Mouse (Mus musculus) heart, adult 18-20 months (tissue): Measurements from ENCODE around the gene Nlgn3. TPM values are rescaled to one million over a fixed set of nuclear protein-coding genes. Genes with fewer than 3 reads are reported as not detected.
"Not testable (repeated sequence)": the region's sequence is repeated elsewhere in the genome, so short reads cannot be mapped to it uniquely, and the experiment has no call there.

Experiments used
- DNase-seq, 2 experiments: peaks; one replicate each; pipeline ENCODE4 v3.0.0; 2021 to 2022; ENCODE audit warnings: mixed read lengths in 1 of 2
- total RNA-seq, 2 experiments: library from RNA; stranded (reverse); gene quantifications; 2 replicates each; pipeline ENCODE4 v1.2.3; 2021

The Nlgn3 gene
- total RNA-seq, 2 experiments from 2014 or later = 0.39 to 0.74 TPM

DNA sequence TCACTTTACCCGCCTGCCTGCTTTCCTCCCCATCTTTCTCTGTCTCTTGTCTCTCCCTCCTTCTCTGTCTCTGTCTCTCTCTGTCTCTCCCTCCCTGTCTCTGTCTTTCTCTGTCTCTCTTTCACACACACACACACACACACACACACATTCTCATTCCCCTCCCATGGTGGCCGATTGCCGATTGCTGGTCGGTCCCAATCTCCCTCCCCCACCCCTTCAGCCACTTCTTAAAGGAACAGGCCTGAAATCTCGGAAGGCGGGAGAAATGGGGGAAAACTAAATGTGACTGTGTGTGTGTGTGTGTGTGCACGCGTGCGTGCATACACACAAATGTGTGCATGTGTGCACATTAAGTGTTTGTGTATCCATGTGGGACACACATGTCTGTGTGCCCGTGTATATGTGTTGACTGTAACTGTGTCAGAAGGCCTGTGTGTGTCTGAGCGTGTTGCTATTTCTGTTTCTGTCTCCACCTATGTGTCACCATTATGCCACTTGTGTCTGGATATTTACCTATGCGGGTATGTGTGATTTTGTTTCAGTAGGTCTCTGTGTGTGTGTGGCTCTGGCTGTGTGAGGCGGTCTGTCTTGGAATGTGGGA is 1.6 kb downstream of the Nlgn3 start:
- DNase-seq = no peak

DNA sequence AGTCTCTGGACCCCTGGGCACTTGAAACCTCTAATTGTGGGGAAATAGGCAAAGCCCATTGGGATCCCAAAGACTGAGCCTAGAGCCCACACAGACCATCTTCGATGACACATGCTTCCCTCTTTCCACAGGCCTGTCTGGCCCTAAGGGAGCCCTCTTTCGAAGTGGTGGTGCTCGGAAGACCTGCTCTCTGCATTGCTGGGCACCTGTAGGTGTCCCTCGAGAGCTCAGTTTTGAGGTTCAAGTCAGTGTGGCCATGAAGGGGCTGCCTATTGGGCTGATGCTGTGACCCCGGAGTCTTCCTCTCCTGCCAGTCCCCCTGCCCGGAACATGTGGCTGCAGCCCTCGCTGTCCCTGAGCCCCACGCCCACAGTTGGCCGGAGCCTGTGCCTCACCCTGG is 2.7 kb downstream of the Nlgn3 start:
- DNase-seq = no peak

DNA sequence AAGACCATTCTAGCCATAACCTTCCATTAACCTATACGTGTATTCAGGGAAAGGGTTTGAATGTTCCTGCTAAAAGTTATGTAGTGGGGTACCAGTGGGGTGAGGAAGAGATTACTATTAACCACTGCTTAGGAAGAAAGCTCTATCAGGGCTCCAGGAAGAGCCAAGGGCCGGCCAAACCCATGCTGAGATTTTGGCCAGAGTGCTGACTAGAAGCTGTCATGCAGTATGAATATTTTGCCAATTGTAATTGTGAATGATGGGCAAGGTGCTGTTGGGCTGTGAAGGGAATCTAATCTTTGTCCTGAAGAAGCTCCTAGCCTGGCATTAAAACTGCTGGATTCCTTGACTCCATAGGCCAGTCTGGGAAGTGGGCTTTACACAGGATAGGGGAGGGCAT is 5.7 kb downstream of the Nlgn3 start:
- DNase-seq = no peak

DNA sequence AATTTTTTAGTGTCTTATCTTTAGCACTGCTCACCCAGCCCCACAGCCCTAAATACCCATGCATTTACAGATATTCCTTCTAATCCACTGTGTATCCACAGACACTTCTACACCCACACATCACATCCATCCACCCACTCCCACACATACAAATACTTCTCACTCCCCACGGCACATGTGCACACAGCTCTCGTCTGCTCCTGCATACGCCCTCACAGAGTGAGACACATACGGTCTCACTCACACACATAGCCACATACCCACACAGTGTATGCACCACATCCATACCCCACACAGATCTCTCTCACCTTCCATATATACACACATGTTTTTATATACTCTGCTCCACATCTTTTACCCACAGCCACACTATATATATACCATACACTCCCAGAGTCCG is 10.3 kb downstream of the Nlgn3 start:
- no peak for DNase-seq

DNA sequence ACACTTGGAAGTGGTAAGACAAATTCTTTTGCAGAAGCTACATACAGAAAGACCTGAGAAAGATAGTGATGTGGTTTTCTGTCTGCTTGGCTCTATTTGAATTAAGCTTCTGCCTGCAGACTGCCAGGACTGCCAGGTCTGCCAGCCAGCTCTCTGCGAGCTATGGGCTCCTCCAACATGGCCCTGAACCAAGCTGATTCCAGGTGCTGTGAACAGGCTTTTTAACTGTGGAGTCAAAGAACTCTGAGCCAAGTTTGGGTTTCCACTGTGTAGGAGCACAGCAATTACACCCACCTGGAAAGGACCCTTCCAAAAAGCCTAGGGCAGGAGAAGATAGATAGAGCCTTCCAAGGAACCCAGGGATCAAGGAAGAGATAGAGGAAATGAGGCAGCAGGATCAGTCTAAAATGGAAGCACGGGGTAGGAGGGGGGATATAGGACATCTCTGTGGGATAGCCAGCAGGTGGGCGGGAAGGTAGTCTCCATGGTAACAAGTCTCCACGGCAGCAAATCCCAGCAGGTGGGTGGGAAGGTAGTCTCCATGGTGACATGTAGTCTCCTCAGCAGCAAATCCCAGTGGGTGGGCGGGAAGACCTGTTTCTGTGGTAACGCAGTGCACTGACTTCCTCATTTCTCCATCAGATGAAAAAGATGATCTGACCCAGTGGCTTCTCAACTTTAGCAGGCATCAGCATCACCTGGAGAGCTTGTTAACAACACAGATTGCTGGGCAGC is 14.8 kb downstream of the Nlgn3 start:
- no peak for DNase-seq

DNA sequence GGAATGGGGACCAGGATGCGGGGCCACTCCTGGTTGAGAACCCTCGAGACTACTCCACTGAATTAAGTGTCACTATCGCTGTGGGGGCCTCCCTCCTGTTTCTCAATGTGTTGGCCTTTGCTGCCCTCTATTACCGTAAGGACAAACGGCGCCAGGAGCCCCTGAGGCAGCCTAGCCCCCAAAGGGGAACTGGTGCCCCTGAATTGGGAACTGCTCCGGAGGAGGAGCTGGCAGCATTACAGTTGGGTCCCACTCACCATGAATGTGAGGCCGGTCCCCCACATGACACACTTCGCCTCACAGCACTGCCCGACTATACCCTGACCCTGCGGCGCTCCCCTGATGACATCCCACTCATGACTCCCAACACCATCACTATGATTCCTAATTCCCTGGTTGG is 20.8 kb downstream of the Nlgn3 start:
- no peak for DNase-seq

DNA sequence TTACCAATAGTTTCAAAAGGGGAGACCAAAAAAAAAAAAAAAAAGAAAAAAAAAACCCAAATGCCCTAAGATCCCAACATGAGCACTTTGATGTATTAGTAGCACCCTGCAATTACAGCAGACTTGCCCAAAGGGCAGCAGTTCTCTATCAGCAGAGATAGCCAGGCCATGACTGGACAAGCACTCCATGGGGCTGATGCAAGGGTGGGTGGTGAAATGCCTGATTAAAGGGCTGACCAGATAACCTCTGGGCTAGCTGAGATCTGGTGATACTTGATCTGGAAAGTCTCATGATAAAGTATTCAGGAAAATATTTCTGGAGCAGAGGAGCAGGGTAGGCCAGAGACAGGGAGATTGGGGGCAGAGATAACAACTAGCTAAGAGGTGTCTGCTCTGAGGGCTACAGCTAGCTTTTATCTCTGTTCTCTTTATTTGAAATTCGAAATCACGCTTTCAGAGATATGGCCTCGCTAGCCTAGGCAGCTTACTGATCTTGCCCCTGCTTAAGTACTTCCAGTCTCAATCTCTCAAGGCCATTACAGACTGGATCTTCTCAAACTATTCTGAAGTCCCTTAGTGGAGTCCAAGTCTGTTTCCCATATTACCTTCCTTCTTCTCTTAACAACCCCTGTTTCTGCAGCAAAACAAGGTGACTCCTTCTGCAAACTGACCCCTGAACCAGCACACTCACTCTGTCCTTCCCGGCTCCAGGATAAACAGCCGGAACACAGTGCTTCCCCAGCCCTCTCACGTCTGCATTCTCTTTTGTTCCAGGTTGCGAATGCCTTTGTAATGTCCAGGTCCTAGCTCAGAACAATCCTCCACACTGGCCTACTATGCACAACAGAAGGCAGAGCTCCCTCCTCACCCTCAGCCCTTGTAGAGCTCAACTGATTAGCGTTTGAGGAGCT is 27.3 kb downstream of the Nlgn3 start:
- DNase-seq = no peak

DNA sequence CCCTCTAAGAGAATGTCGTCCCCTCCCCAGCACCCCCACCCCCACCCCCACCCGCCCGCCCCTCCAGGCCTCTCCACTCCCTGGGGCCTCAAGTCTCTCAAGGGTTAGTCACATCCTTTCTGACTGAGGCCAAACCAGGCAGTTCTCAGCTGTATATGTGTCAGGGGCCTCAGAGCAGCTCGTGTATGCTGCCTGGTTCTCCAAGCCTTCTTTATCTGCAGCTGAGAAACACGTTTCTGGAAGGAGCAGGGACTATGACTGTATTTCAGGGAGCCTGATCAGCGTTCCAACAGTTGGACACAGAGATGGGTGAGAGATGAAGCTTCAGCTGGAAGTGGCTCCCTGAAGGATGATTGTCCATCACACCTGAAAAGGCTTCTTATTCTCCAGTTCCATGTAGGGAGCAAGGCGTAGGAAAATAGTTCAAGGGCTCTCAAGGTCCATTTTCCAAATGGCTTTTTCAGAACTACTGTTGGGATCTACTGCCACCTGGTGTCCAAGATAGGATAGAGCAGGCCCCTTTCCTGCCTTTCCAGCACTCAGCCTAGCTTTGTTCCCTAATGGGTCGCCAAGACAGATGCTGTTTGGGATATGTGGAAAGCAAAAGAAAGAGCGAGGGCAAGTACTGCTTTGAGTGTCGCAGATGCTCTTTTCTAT is 30.5 kb downstream of the Nlgn3 start:
- DNase-seq = peak; percentile 60 to 77

DNA sequence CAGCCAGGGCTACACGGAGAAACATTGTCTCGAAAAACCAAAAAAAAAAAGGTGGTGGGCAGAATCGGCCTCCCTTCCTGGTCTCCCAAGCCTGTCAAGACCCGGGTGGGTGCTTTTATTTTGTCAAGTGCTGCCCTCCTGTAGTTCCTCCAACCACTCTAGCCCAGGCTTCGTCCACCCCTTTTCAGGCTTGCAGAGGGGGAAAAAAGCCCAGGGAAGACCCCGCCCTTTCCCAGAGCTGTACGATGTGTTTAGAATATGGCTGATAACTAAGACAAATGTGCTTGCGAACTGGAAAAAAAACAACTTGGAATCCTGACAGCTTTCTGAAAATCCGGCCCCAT is 33.0 kb downstream of the Nlgn3 start:
- no peak for DNase-seq

DNA sequence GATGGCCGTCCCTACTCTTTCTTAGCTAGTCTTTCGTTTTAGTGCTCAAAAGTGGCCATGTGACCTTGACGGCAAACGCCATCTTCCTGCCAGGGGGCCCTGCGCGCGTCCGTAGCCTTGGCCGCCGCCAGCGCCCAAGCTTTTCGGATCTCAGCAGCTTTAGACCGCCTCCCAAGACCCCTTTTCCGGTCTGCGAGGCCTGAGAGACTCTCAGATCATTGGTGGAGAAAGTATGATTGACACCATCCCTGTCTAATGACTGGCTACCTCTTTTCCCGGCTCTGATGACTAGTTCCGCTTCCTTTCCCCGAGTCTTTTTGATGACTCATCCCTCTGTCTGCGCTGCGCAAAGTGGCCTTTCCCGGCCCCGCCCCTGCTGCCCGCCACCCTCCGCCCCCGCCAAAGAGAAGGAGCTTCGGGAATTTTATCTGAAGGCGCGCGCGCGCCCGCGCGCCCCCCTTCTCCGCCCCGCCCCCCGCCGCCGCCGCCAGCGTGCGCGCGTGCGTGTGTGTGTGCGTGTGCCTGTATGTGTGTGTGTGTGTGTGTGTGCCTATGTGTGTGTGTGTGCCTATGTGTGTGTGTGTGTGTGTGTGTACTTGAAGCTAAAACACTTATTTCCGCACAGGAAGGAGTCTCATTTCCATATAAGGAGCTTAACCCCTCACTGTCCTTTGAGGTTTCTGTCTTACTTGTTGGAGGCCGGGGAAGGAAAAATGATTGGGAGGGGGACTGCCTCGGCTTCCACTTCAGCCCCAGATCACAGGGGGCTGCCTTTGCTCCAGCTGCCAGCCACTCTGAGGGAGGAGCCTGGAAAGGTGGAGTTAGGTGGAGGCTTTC is 33.6 kb downstream of the Nlgn3 start:
- DNase-seq = peak; percentile 87 to 95

DNA sequence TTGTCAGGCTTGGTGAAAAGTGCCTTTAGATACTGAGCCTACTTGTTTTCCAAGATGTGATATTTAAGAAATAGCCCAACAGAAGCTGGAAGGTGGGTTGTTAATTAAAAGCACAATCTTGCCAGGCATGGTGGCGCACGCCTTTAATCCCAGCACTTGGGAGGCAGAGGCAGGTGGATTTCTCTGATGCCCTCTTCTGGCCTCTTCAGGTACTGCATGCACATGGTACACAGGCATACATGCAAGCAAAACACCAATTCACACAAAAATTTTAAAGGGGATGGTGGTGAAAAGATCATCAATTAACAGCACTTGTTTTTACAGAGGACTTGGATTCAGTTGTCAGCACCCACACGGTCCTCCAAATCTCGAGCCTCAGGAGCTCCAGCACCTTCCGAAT is 35.6 kb downstream of the Nlgn3 start:
- DNase-seq = no peak

DNA sequence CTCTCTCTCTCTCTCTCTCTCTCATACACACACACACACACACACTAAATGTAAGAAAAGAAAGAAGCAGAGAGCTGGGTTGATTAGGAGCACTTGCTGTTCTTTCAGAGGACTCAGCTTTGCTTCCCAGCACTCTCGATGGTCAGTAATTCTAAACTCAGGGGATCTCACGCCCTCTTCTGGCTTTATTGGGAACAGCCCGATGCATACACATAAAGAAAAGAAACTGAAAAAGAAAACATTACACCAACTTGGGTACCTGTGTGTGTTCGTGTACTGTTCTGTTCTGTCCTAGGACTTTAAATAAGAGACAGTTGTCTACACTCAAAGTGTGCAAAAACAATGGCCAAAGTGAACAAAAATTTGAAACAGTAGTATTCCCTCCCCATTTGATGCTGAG is 39.7 kb downstream of the Nlgn3 start:
- DNase-seq = no peak

DNA sequence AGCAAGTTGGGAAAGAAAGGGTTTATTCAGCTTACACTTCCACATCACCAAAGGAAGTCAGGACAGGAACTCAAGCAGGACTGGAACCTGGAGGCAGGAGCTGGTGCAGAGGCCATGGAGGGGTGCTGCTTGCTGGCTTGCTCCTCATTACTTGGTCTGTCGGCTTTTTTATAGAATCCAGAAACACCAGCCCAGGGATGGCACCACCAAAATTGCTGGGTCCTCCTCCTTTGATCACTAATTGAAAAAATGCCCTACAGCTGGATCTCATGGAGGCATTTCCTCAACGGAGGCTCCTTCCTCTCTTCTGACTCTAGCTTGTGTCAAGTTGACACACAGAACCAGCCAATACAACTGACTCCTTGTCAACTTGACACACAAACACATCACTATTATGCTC is 43.9 kb downstream of the Nlgn3 start:
- not testable (repeated sequence) for DNase-seq

DNA sequence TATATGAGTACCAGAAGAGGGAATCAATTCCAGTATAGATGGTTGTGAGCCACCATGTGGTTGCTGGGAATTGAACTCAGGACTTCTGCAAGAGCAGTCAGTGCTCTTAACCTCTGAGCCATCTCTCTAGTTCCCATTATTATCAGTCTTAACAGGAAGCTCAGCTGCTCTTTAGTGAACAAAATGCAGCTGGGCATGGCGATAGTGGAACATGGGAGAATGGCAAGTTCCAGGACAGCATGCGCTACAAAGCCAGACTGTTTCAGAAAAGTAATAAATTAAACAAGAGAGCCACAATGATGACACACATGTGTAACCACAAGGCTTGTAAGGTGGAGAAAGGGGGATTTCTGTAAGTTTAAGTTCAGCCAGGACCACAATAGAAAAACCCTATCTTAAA is 46.5 kb downstream of the Nlgn3 start:
- DNase-seq = no peak

DNA sequence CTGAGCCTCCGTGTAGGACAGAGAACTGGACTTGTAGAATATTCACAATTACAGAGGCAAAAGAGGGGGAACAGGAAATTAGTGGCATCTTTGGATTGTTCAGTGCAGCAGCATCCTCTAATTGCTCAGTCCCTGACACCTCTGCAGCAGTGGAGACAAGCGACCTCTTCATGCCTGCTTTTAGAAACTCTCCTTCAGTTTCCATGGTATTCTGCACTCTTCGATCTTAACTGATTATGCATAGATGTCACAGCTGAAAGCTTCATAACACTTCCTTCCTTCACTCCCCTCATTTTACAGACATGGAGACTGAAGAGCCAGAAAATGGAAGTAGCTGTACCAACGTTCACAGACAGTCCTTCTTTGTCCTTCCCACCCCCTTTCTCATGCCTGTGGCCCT is 47.5 kb downstream of the Nlgn3 start:
- no peak for DNase-seq

DNA sequence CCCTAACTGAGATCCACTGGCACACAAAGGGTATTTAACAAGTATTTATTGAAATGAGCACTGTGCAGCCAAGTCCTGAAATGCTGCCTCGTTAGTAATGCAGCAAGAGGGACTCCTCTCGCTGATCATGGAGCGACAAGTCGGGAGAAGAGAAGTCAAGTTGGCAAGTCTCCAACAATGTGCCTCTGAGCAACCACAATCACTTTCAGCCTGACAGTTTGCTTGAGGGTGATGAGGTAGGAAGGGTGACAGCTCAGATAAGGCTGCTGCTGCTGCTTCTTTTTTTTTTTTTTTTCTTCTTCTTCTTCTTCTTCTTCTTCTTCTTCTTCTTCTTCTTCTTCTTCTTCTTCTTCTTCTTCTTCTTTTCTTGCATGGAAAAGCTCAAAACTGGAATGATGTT is 52.2 kb downstream of the Nlgn3 start:
- DNase-seq = no peak

DNA sequence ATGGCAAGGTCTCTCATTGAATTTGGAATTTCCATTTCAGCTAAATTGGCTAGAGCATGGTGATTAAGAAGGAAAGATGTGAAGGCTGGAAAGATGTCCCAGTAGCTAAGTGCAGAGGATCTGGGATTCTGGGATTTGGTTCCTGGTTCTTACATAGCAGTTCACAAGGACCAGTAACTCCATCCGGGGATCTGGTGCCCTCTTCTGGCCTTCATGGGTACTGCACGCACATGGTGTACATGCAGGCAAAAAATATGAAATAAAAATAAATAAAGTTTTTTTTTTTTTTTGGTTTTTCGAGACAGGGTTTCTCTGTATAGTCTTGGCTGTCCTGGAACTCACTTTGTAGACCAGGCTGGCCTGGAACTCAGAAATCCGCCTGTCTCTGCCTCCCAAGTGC is 59.9 kb downstream of the Nlgn3 start:
- DNase-seq = not testable (repeated sequence)

DNA sequence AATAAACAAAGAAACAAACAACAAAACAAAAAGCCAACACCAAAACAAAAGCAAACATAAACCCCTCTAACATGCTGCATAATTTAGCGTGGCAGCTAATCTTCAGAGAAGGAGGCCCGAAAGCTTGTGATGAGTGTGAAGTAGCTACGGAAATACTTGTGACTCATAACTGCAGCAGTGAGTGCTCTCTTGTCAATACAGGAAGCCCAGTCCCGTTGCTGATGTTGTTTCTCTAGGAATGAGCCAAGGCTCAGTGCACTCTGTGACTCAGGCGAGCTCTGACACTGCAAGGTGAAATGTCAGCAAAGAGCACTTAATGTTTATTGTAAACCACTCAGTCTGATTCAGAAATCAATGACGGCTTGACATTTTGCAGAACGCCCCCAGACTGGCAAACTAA is 70.0 kb downstream of the Nlgn3 start:
- no peak for DNase-seq

DNA sequence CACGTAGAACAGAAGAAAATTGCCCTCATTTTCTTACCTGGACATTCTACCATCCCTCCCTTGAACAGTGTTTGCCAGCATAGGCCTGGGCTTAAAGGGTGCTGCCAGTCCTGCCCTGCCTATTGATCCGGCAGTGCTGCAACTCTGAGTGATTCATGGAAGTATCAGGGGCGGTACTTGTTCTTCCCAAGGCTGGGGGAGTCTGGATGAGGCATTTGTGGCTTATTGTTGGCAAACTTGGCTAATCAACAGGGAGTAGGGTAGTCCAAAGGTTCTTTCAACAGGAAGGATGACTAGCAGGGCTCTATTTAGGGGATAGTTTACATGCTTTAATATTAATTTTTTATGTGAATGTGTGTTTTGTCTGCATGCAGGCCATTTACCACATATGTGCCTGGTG is 71.6 kb downstream of the Nlgn3 start:
- no peak for DNase-seq

DNA sequence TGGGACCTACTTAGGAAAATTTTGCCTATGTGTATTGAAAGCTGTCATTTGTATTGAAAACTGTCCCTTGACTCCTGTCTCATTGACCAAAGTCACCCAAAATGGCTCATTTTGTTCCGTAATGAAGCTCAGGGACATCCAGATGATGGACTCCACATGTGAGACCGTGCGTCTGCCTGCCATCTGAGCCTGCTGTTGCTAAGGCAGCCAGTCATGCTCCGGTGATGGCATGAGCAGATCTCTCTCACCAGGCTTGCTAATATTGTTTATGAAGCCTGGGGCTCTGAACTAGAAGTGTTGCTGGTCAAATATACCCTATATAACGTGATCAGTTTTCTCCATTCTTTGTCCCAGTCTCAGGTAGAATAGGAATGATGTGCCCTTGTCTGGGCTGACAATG is 74.0 kb downstream of the Nlgn3 start:
- DNase-seq = no peak
